Mouse (Mus musculus) small intestine, adult 2 months (tissue): ENCODE data around the gene Urb2.

Experiments
- CTCF ChIP-seq: fragments of 200-500 bp; IDR thresholded peaks from 2 replicates; pipeline ENCODE4 v1.5.1; 2012; ENCODE audit warnings: low read depth, mild to moderate bottlenecking, control low read depth, inconsistent platforms, low read length, moderate library complexity, mixed read lengths; ENCODE audit not compliant: insufficient replicate concordance, insufficient read length; ENCODE audit errors: extremely low read depth
- POLR2A ChIP-seq: fragments of 200-500 bp; IDR thresholded peaks from 2 replicates; pipeline ENCODE4 v1.6.1; 2012; ENCODE audit warnings: low read depth, mild to moderate bottlenecking, control low read depth, inconsistent platforms, low read length, moderate library complexity

DNA sequence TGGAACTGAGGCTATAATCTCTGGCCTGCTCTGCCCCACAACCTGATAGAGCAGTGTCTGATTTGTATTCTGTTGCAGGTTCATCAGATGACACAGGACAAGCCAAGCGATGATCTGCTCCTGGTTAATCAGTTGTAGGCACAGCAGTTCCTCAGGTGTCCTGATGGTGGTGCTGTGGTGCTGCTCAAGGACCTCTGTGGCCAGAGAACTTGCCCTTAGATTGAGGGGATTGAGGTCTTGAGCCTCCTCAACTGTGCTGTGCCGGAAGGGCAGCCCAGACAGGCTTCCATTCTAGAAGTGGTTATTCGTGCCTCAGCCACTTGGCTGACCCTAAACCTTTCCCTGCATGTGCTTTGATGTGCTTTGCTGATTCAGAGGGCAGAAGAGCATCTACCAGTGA is 30.8 kb downstream of the Urb2 start:
- TF ChIP-seq CTCF (peak; percentile 78), POLR2A (no peak)
